Mouse (Mus musculus) lung, embryonic 16.5 days (tissue): Measurements from ENCODE around the gene Rbm45. TPM values are rescaled to one million over a fixed set of nuclear protein-coding genes. Genes with fewer than 3 reads are reported as not detected.

Experiments
- ATAC-seq: fragments of 200-750 bp; cut with Nextera tagmentation; 2 replicates; pipeline ENCODE4 v1.8.0; 2017; ENCODE audit warnings: low read depth, mild to moderate bottlenecking, moderate library complexity
- H3K27ac ChIP-seq: fragments of 300-500 bp; sonication (generic); 2 replicates; pipeline ENCODE4 v1.5.1; 2014; ENCODE audit warnings: mild to moderate bottlenecking, control low read depth, low read length
- H3K27me3 ChIP-seq: fragments of 300-500 bp; sonication (generic); 2 replicates; pipeline ENCODE4 v1.6.1; 2014; ENCODE audit warnings: low read depth, low read length, mixed read lengths; ENCODE audit not compliant: control insufficient read depth, insufficient read depth
- H3K36me3 ChIP-seq: fragments of 300-500 bp; sonication (generic); 2 replicates; pipeline ENCODE4 v1.6.1; 2014; ENCODE audit warnings: low read length; ENCODE audit not compliant: control insufficient read depth, insufficient read depth
- H3K4me1 ChIP-seq: fragments of 300-500 bp; sonication (generic); replicated peaks from 2 replicates; pipeline ENCODE4 v1.6.1; 2014; ENCODE audit warnings: low read length, mixed read lengths; ENCODE audit not compliant: control insufficient read depth, insufficient read depth
- H3K4me2 ChIP-seq: fragments of 300-500 bp; sonication (generic); 2 replicates; pipeline ENCODE4 v1.6.1; 2014; ENCODE audit warnings: low read depth, low read length, control low read depth
- H3K4me3 ChIP-seq: fragments of 300-500 bp; sonication (generic); 2 replicates; pipeline ENCODE4 v1.5.1; 2014; ENCODE audit warnings: mild to moderate bottlenecking, low read length, control low read depth
- H3K9ac ChIP-seq: fragments of 300-500 bp; sonication (generic); 2 replicates; pipeline ENCODE4 v1.6.1; 2014; ENCODE audit warnings: low read length, control low read depth
- H3K9me3 ChIP-seq: fragments of 300-500 bp; sonication (generic); 2 replicates; pipeline ENCODE4 v1.6.1; 2016; ENCODE audit warnings: low read length; ENCODE audit not compliant: control insufficient read depth
- WGBS: fragments of 180-500 bp; shearing (Covaris S2); extraction: QIAGEN DNeasy Blood & Tissue Kit; methylation state at CpG from one replicate; pipeline ENCODE4 v1.1.7; 2014; 5-methylcytosine and 5-hydroxymethylcytosine counted together
- polyA plus RNA-seq: library from polyadenylated mRNA; unstranded; fragments of >200 nt; fragmentation: Nextera tagmentation; extraction: Ambion mirVana; gene quantifications from 2 replicates; pipeline ENCODE4 v1.2.1, GENCODE M21; 2015

Rbm45 gene
- polyA plus RNA-seq, result 14.2 and 18.8 TPM in 2 replicates

GRCm38 (mm10) chr2:76369821-76370655 lies at the start of gene Rbm45:
TSS of gene Rbm45 (plus strand) at chr2:76369984.
- H3K9me3 ChIP-seq, result no peaks in the 10 kb centered on the region
- H3K27ac ChIP-seq, result 0 out of 2 replicates have a peak within 1 kb of the TSS, but pooled peaks have one; percentile 36
- peak within 1 kb of the TSS; percentile 76 for H3K4me2 ChIP-seq
- ATAC-seq, result peak; percentile 88
- WGBS, result 0% methylated on average over 61 of the region's 61 CpGs
- peak within 1 kb of the TSS; percentile 93 for H3K4me3 ChIP-seq
- H3K27me3 ChIP-seq, result no peaks in the 10 kb centered on the region
- peak within 1 kb of the TSS; percentile 86 for H3K9ac ChIP-seq
- 0 out of 2 replicates have a peak, but pooled peaks cover 6% of the 10 kb centered on the region for H3K36me3 ChIP-seq
- peaks cover 3% of the 10 kb centered on the region for H3K4me1 ChIP-seq

DNA sequence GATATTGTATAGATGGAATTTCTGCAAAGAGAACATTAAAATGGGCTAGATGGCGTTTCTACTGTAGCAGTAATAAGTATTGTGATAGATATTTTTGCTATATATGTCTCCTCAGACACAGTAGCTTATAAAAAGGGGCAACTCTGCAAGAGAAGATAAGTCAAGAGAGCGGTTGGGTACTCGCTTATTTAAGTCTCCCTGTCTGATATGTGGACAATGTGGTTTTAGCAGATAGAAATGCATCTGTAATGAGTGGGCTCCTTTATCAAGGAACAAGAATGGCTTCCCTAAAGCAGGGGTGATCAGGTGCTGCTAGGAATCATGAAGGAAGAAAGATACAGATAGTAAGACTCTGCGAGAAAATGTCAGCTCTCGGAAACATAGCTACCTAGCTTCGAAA lies 49.4 kb upstream of the Rbm45 start:
- Histone ChIP-seq H3K4me2 (no peak overlapping the region), H3K27ac (no peak overlapping the region), H3K4me3 (no peak overlapping the region), H3K4me1 (no peaks in the 10 kb centered on the region), H3K36me3 (no peaks in the 10 kb centered on the region), H3K27me3 (no peaks in the 10 kb centered on the region; the same call in 1 of the 2 replicates), H3K9ac (no peak overlapping the region), H3K9me3 (no peaks in the 10 kb centered on the region)
- WGBS, result 87% methylated on average over 6 of the region's 6 CpGs
- no peak for ATAC-seq

GRCm38 (mm10) chr2:76323185-76323875 lies 46.5 kb upstream of the Rbm45 start:
- no peak overlapping the region for H3K4me3 ChIP-seq
- H3K36me3 ChIP-seq, result no peaks in the 10 kb centered on the region
- H3K27me3 ChIP-seq, result no peaks in the 10 kb centered on the region
- H3K9ac ChIP-seq, result no peak overlapping the region
- no peaks in the 10 kb centered on the region for H3K4me1 ChIP-seq
- H3K27ac ChIP-seq, result no peak overlapping the region
- ATAC-seq, result no peak
- no peaks in the 10 kb centered on the region for H3K9me3 ChIP-seq
- H3K4me2 ChIP-seq, result no peak overlapping the region
- 80% methylated on average over 21 of the region's 21 CpGs for WGBS

- no peak for ATAC-seq
- H3K4me3 ChIP-seq, result no peak overlapping the region
- H3K4me2 ChIP-seq, result no peak overlapping the region
- no peaks in the 10 kb centered on the region for H3K9me3 ChIP-seq
- no peaks in the 10 kb centered on the region for H3K27me3 ChIP-seq
- H3K36me3 ChIP-seq, result no peaks in the 10 kb centered on the region
- H3K27ac ChIP-seq, result no peak overlapping the region
- WGBS, result 80% methylated on average over 5 of the region's 5 CpGs
- no peak overlapping the region for H3K9ac ChIP-seq
- no peaks in the 10 kb centered on the region for H3K4me1 ChIP-seq
These were observed 45.3 kb upstream of the Rbm45 start for GRCm38 (mm10) chr2:76324463-76324862.

GRCm38 (mm10) chr2:76326161-76326560 lies 43.6 kb upstream of the Rbm45 start:
- Histone ChIP-seq H3K4me2 (no peak overlapping the region), H3K4me1 (no peaks in the 10 kb centered on the region), H3K27me3 (no peaks in the 10 kb centered on the region), H3K9me3 (no peaks in the 10 kb centered on the region), H3K27ac (no peak overlapping the region), H3K4me3 (no peak overlapping the region), H3K36me3 (no peaks in the 10 kb centered on the region), H3K9ac (no peak overlapping the region)
- WGBS, result 81% methylated on average over 3 of the region's 3 CpGs
- ATAC-seq, result no peak

GRCm38 (mm10) chr2:76330081-76330480 lies 39.7 kb upstream of the Rbm45 start:
- no peak for ATAC-seq
- no peak overlapping the region for H3K4me3 ChIP-seq
- no peak overlapping the region for H3K9ac ChIP-seq
- 79% methylated on average over 5 of the region's 5 CpGs for WGBS
- H3K9me3 ChIP-seq, result no peaks in the 10 kb centered on the region
- H3K4me1 ChIP-seq, result no peaks in the 10 kb centered on the region
- no peaks in the 10 kb centered on the region for H3K27me3 ChIP-seq
- no peak overlapping the region for H3K4me2 ChIP-seq
- H3K27ac ChIP-seq, result no peak overlapping the region
- H3K36me3 ChIP-seq, result no peaks in the 10 kb centered on the region

DNA sequence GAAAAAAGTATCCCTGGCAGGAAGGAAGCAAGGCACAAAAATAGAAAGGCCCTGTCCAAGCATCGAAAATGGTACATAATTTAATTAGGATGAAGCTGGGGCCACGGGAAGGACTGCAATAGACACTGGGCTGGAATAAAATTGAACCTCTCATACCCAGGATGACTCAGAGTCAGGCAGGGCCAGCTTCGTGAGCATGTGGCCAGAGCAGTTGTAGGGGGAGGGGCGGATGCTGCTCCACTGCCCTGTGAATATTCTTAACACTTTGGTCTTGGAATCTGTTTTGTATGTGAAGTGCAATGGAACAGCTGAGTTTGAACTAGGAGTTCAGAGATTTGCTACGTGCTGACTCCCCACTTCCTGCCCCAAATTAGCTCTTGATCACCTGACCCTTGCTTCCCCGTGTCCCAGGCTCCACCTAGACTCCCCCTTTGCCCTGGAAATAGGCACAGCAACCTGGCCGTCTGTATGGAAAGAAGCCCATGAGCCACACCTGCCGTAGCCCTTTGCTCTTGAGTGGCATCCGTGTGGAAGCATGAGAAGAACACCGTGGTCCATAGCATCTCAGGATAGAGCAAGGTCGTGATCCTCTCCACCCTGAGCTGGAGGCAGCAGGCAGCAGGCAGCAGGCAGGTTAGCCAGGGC lies 37.5 kb upstream of the Rbm45 start:
- H3K4me3 ChIP-seq, result no peak overlapping the region
- no peaks in the 10 kb centered on the region for H3K9me3 ChIP-seq
- H3K4me1 ChIP-seq, result no peaks in the 10 kb centered on the region
- no peak for ATAC-seq
- H3K9ac ChIP-seq, result no peak overlapping the region
- H3K4me2 ChIP-seq, result no peak overlapping the region
- no peaks in the 10 kb centered on the region for H3K27me3 ChIP-seq
- 51% methylated on average over 11 of the region's 11 CpGs for WGBS
- H3K36me3 ChIP-seq, result no peaks in the 10 kb centered on the region
- H3K27ac ChIP-seq, result no peak overlapping the region

DNA sequence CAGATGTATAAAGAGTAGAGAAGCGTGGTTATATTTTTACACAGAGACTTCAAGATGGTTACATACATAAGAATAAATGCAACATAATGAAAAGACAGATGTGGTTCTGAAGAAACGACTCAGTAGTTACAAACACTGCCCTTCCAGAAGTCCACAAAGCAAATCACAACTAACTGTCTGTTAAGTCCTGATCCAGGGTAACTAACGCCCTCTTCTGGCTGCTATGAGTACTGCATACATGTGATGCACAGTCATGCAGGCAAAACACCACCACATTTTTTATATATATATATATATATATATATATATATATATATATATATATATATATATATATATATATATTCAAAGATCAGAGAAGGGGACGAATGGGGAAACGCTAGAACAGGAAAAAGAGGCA lies 35.2 kb upstream of the Rbm45 start:
- Histone ChIP-seq H3K9me3 (no peaks in the 10 kb centered on the region), H3K4me2 (no peak overlapping the region), H3K9ac (no peak overlapping the region), H3K4me1 (no peaks in the 10 kb centered on the region), H3K27ac (no peak overlapping the region), H3K4me3 (no peak overlapping the region), H3K27me3 (peaks cover 5% of the 10 kb centered on the region; the same call in 1 of the 2 replicates), H3K36me3 (no peaks in the 10 kb centered on the region)
- 66% methylated on average over 5 of the region's 5 CpGs for WGBS
- ATAC-seq, result no peak
